ENCODE assay signal across 8 mouse cellular contexts in genomic region chr12:117989018-117989828, GRCm38 (mm10).
DNase-seq lines count a peak whose midpoint lies in the region; ATAC-seq lines count a peak whose summit lies in the region.

No protein-coding gene starts in this region.

- no peak overlapping the region for H3K27ac ChIP-seq in kidney, embryonic 14.5 days (ENCODE audit: low read depth, low read length)
- no peak overlapping the region for H3K27ac ChIP-seq in midbrain, embryonic 12.5 days (replicated peaks)

- H3K4me2 ChIP-seq in kidney, embryonic 14.5 days (replicated peaks; ENCODE audit: low read depth, low read length): peak overlapping the region; percentile 31
- H3K4me2 ChIP-seq in midbrain, embryonic 12.5 days (replicated peaks): peak overlapping the region; percentile 30

- no peak overlapping the region for H3K4me3 ChIP-seq in kidney, embryonic 14.5 days (ENCODE audit: low read length)
- no peak overlapping the region for H3K4me3 ChIP-seq in midbrain, embryonic 12.5 days

- H3K27me3 ChIP-seq in kidney, embryonic 14.5 days (ENCODE audit: control insufficient read depth, insufficient read depth, low read length): peaks cover 9% of the 10 kb centered on the region
- peaks cover 45% of the 10 kb centered on the region for H3K27me3 ChIP-seq in midbrain, embryonic 12.5 days

- no peak for DNase-seq in kidney, adult 18-20 months
- DNase-seq in brain, embryonic 18.5 days (ENCODE audit: low read depth, low spot score): peak; percentile 56
- peak; percentile 40 for DNase-seq in forelimb bud, embryonic 11.5 days (ENCODE audit: low read depth, low spot score)
- DNase-seq in cerebellum, postnatal 4 days (ENCODE audit: low spot score in 2 of 2): no peak
- no peak for DNase-seq in layer of hippocampus, adult 8-10 months (ENCODE audit: low spot score in 2 of 2)

- no peaks in the 10 kb centered on the region for H3K9me3 ChIP-seq in kidney, embryonic 14.5 days (ENCODE audit: control insufficient read depth, low read length)
- H3K9me3 ChIP-seq in midbrain, embryonic 12.5 days: no peaks in the 10 kb centered on the region

- peaks cover 6% of the 10 kb centered on the region; the same call in 1 of the 2 replicates for H3K4me1 ChIP-seq in kidney, embryonic 14.5 days (ENCODE audit: control insufficient read depth, insufficient read depth, low read length)
- H3K4me1 ChIP-seq in midbrain, embryonic 12.5 days: peaks cover 15% of the 10 kb centered on the region

- no peaks in the 10 kb centered on the region for H3K36me3 ChIP-seq in kidney, embryonic 14.5 days (ENCODE audit: control insufficient read depth, insufficient read depth, low read length)
- H3K36me3 ChIP-seq in midbrain, embryonic 12.5 days: no peaks in the 10 kb centered on the region

- WGBS in kidney, embryonic 14.5 days: 4% methylated on average over 11 of the region's 11 CpGs
- 4% methylated on average over 11 of the region's 11 CpGs for WGBS in midbrain, embryonic 12.5 days

- no peak overlapping the region for H3K9ac ChIP-seq in kidney, embryonic 14.5 days (ENCODE audit: low read depth, low read length)
- H3K9ac ChIP-seq in midbrain, embryonic 12.5 days (replicated peaks): no peak overlapping the region

- ATAC-seq in kidney, embryonic 14.5 days (ENCODE audit: low FRiP score, low TSS enrichment): no peak
- ATAC-seq in midbrain, embryonic 12.5 days (ENCODE audit: low FRiP score, low read depth): peak; percentile 57
- ATAC-seq in CD4-positive, CD25-positive, alpha-beta regulatory T cell, adult 4 months: no peak

Comparison
In these comparisons a context has a peak if more than half of its experiments do, and no peak if none do; other contexts are left out.
1. DNase-seq: peak in brain, embryonic 18.5 days (single experiment) and forelimb bud, embryonic 11.5 days (single experiment); none in kidney, adult 18-20 months (single experiment), cerebellum, postnatal 4 days (0 of 2) and layer of hippocampus, adult 8-10 months (0 of 2).